Mouse (Mus musculus) CH12.LX (cell line): ENCODE results near the gene Dop1a.

Experiments used
- CHD1 ChIP-seq: IDR thresholded peaks from 2 replicates; pipeline ENCODE4 v1.6.1; 2012; ENCODE audit warnings: low read depth, low read length, improper control_type of control experiment, inconsistent platforms
- CTCF ChIP-seq, 2 experiments: IDR thresholded peaks in 1 of 2; conservative IDR thresholded peaks in 1 of 2; 2 replicates each; pipeline ENCODE4 v1.5.1; 2011 to 2012; ENCODE audit warnings: low read depth in 2 of 2, low read length in 2 of 2, improper control_type of control experiment in 1 of 2, inconsistent platforms in 1 of 2, mild to moderate bottlenecking in 1 of 2, moderate library complexity in 1 of 2
- E2F4 ChIP-seq: IDR thresholded peaks from 2 replicates; pipeline ENCODE4 v1.6.1; 2011; ENCODE audit warnings: low read depth, low read length, improper control_type of control experiment; ENCODE audit not compliant: insufficient replicate concordance
- HCFC1 ChIP-seq: IDR thresholded peaks from 2 replicates; pipeline ENCODE4 v1.6.1; 2012; ENCODE audit warnings: low read depth, mild to moderate bottlenecking, inconsistent platforms, low read length, improper control_type of control experiment
- MAX ChIP-seq: IDR thresholded peaks from 2 replicates; pipeline ENCODE4 v1.6.1; 2011; ENCODE audit warnings: low read length, improper control_type of control experiment
- MAZ ChIP-seq: IDR thresholded peaks from 2 replicates; pipeline ENCODE4 v1.6.1; 2012; ENCODE audit warnings: low read depth, mild to moderate bottlenecking, inconsistent platforms, low read length, improper control_type of control experiment, moderate library complexity
- POLR2A ChIP-seq: IDR thresholded peaks from 2 replicates; pipeline ENCODE4 v1.6.1; 2011; ENCODE audit warnings: low read depth, mild to moderate bottlenecking, improper control_type of control experiment, low read length
- RAD21 ChIP-seq: IDR thresholded peaks from 2 replicates; pipeline ENCODE4 v1.6.1; 2011; ENCODE audit warnings: low read depth, mild to moderate bottlenecking, low read length, improper control_type of control experiment, moderate library complexity
- TCF12 ChIP-seq: IDR thresholded peaks from 2 replicates; pipeline ENCODE4 v1.6.1; 2014; ENCODE audit warnings: low read depth, mild to moderate bottlenecking, inconsistent platforms, low read length, improper control_type of control experiment
- USF1 ChIP-seq: IDR thresholded peaks from 2 replicates; pipeline ENCODE4 v1.6.1; 2014; ENCODE audit warnings: low read depth, mild to moderate bottlenecking, inconsistent platforms, low read length, improper control_type of control experiment
- ZMIZ1 ChIP-seq: IDR thresholded peaks from 2 replicates; pipeline ENCODE4 v1.6.1; 2012; ENCODE audit warnings: low read depth, mild to moderate bottlenecking, inconsistent platforms, low read length, improper control_type of control experiment

- TF ChIP-seq ZMIZ1, result no peak
- no peak for TF ChIP-seq CTCF (conservative IDR thresholded peaks at IDR 0.05 in 1 of 2, IDR thresholded peaks at IDR 0.05 in 1 of 2; ENCODE audit: low read depth in 2 of 2, low read length in 2 of 2)
- TF ChIP-seq MAX, result no peak
- no peak for TF ChIP-seq POLR2A
- TF ChIP-seq RAD21, result no peak
- TF ChIP-seq CHD1, result no peak
- no peak for TF ChIP-seq HCFC1
- TF ChIP-seq TCF12, result no peak
- TF ChIP-seq USF1, result no peak
- TF ChIP-seq E2F4, result no peak
- TF ChIP-seq MAZ, result no peak
Observed at GRCm38 (mm10) chr9:86570261-86570890, 103.4 kb downstream of the Dop1a start.
